Mouse (Mus musculus) lung, postnatal 0 days (tissue): Measurements from ENCODE around the gene Rps17. TPM values are rescaled to one million over a fixed set of nuclear protein-coding genes. Genes with fewer than 3 reads are reported as not detected.

Experiments used
- ATAC-seq: fragments of 200-750 bp; cut with Nextera tagmentation; 2 replicates; pipeline ENCODE4 v1.8.0; 2017; ENCODE audit warnings: moderate library complexity
- DNase-seq: peaks from one replicate; pipeline ENCODE4 v3.0.0-alpha.2; 2016; ENCODE audit warnings: low spot score
- H3K27ac ChIP-seq: fragments of 300-500 bp; sonication (generic); 2 replicates; pipeline ENCODE4 v1.5.1; 2014; ENCODE audit warnings: antibody characterized with exemption, mild to moderate bottlenecking, low read length, mixed read lengths
- H3K27me3 ChIP-seq: fragments of 300-500 bp; sonication (generic); replicated peaks from 2 replicates; pipeline ENCODE4 v1.6.1; 2014; ENCODE audit warnings: low read length, mixed read lengths; ENCODE audit not compliant: insufficient read depth
- H3K36me3 ChIP-seq: fragments of 300-500 bp; sonication (generic); 2 replicates; pipeline ENCODE4 v1.6.1; 2014; ENCODE audit warnings: low read length, mixed read lengths; ENCODE audit not compliant: insufficient read depth
- H3K4me1 ChIP-seq: fragments of 300-500 bp; sonication (generic); 2 replicates; pipeline ENCODE4 v1.6.1; 2014; ENCODE audit warnings: antibody characterized with exemption, low read depth, low read length, mixed read lengths; ENCODE audit not compliant: insufficient read depth
- H3K4me2 ChIP-seq: fragments of 300-500 bp; sonication (generic); replicated peaks from 2 replicates; pipeline ENCODE4 v1.6.1; 2014; ENCODE audit warnings: low read depth, mild to moderate bottlenecking, low read length, moderate library complexity, mixed read lengths
- H3K4me3 ChIP-seq: fragments of 300-500 bp; sonication (generic); 2 replicates; pipeline ENCODE4 v1.5.1; 2014; ENCODE audit warnings: low read depth, low read length
- H3K9ac ChIP-seq: fragments of 300-500 bp; sonication (generic); replicated peaks from 2 replicates; pipeline ENCODE4 v1.6.1; 2014; ENCODE audit warnings: low read depth, mild to moderate bottlenecking
- H3K9me3 ChIP-seq: fragments of 300-500 bp; sonication (generic); 2 replicates; pipeline ENCODE4 v1.6.1; 2016; ENCODE audit warnings: low read length, mixed read lengths
- CTCF ChIP-seq: IDR thresholded peaks from 2 replicates; pipeline ENCODE4 v1.5.1; 2016; ENCODE audit warnings: antibody characterized with exemption, mild to moderate bottlenecking
- EP300 ChIP-seq: IDR thresholded peaks from 2 replicates; pipeline ENCODE4 v1.6.1; 2016; ENCODE audit warnings: antibody characterized with exemption, mild to moderate bottlenecking, control low read depth
- WGBS: fragments of 180-500 bp; shearing (Covaris S2); extraction: QIAGEN DNeasy Blood & Tissue Kit; methylation state at CpG from one replicate; pipeline ENCODE4 v1.1.7; 2014; 5-methylcytosine and 5-hydroxymethylcytosine counted together
- polyA plus RNA-seq: library from polyadenylated mRNA; unstranded; fragments of >200 nt; fragmentation: Nextera tagmentation; extraction: Ambion mirVana; gene quantifications from 2 replicates; pipeline ENCODE4 v1.2.1, GENCODE M21; 2015

The Rps17 gene
- polyA plus RNA-seq, 1 experiment from 2014 or later = 899 TPM

DNA sequence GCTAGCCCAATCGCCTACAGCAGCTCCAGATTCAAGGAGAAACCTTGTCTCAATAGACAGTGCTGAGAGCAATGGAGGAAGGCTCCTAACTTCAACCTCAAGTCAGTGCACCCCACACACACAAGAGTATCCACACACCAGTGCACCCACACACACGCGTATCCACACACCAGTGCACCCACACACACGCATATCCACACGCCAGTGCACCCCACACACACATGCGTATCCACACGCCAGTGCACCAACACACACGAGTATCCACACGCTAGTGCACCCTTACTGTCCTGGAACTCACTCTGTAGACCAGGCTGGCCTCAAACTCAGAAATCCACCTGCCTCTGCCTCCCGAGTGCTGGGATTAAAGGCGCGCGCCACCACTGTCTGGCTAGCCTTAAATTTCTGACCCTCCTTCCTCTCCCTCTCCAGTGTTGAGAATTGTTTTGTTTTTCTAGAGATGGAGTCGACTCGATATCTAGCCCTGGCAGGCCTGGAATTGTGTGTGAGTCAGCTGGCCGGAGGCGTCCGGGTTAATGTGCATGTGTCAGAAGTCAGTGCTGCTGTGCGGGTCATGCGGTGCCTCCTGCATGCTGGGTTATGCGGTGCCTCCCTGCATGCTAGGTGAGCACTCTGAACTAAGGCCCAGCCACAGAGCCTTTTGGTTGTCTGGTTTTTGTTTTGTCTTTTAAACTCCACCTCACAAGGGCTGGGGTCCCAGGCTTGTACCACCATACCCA lies 7.1 kb downstream of the Rps17 start:
- no peak for ATAC-seq
- H3K4me1 ChIP-seq = no peaks in the 10 kb centered on the region
- H3K27ac ChIP-seq = no peak overlapping the region
- H3K4me2 ChIP-seq = no peak overlapping the region
- no peak for TF ChIP-seq CTCF
- TF ChIP-seq EP300 = no peak
- WGBS = 92% methylated on average over 21 of the region's 21 CpGs
- no peak overlapping the region for H3K4me3 ChIP-seq
- DNase-seq = no peak
- H3K9ac ChIP-seq = no peak overlapping the region
- H3K36me3 ChIP-seq = peaks cover 21% of the 10 kb centered on the region
- no peaks in the 10 kb centered on the region for H3K27me3 ChIP-seq
- no peaks in the 10 kb centered on the region for H3K9me3 ChIP-seq

DNA sequence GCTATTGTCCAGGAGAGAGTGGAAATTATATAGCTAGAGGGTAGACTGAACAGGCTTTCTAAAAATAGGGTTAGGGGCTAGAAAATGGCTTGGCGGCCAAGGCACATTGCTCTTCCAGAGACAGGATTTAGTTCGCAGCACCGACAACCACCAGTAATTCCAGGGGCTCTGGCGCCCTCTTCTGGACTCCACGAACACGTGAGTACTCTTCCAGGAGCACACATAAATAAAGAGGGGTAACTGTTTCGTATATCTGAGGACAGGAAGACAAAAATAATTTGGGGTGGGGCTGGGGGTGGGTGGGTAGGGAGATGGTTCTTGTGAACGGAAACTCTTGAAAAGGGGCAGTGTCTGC lies 8.6 kb downstream of the Rps17 start:
- no peak for TF ChIP-seq EP300
- TF ChIP-seq CTCF = peak; percentile 70
- Histone ChIP-seq H3K4me1 (no peaks in the 10 kb centered on the region), H3K9ac (no peak overlapping the region), H3K4me3 (no peak overlapping the region), H3K36me3 (peaks cover 14% of the 10 kb centered on the region; the same call in 1 of the 2 replicates), H3K9me3 (no peaks in the 10 kb centered on the region), H3K4me2 (no peak overlapping the region), H3K27me3 (no peaks in the 10 kb centered on the region), H3K27ac (peak overlapping the region; percentile 73)
- WGBS = 27% methylated on average over 8 of the region's 8 CpGs
- peak; percentile 61 for DNase-seq
- ATAC-seq = peak; percentile 42

DNA sequence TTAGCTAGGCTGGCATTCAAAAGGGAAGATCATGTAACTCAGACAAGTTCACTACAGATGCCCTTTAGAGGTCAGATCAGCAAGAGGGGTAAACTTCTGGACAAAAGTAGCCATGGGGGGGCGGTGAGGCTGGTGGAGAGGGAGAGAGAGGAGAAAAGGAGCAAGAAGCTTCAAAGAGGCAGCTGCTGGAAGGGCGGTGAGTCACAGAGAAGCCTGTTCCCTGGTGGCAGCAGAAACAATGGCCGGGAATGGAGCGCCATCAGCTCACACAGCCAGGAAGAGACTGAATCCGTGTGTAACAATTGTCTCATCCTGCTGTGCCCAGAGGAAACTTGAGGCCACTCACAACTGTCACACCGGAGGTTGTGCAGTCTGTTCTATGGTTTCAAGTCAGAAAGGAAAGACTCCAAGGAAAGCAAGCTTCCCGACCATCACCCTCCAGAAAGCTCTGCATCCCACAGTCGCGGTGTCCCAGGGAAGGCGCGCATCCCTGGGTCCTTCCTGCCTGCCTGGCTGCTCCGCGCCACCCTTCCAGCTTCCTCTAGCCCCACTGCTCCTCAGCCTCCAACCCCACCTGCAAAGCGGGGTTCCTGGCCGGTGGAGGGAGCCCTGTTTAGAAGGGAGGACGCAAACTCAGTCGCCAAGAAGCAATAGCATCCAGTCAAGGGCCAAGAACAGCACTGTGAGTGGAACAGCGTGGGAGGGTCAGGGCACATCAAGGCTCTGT lies 9.2 kb downstream of the Rps17 start:
- Histone ChIP-seq H3K4me2 (0 out of 2 replicates have a peak overlapping the region, but pooled peaks have one; percentile 19), H3K4me1 (no peaks in the 10 kb centered on the region), H3K4me3 (no peak overlapping the region), H3K27ac (peak overlapping the region; percentile 73), H3K27me3 (no peaks in the 10 kb centered on the region), H3K9me3 (no peaks in the 10 kb centered on the region), H3K36me3 (peaks cover 14% of the 10 kb centered on the region; the same call in 1 of the 2 replicates), H3K9ac (no peak overlapping the region)
- WGBS = 63% methylated on average over 18 of the region's 18 CpGs
- peak; percentile 86 for ATAC-seq
- peak; percentile 37 for TF ChIP-seq CTCF
- TF ChIP-seq EP300 = no peak
- peak; percentile 63 for DNase-seq

DNA sequence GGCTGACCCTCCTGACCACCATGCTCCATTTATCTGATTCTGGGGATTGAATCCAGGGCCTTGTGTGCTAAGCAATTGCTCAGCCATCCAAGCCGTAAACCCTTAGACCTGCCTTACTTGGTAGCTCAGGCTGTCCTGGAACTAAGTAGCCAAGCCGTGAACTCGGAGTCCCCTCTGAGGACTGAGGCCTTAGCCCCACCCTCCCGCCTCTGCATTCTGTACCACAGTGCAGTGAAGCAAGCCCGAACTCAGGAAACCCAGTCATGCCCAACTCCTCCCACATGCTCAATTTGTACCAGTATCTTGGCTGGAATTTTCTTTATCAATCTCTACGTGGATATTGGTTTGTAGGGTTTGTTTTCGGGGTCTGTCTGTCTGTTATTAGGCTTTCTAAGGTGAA lies 13.2 kb downstream of the Rps17 start:
- Histone ChIP-seq H3K27ac (no peak overlapping the region), H3K36me3 (peaks cover 7% of the 10 kb centered on the region; the same call in 1 of the 2 replicates), H3K4me3 (no peak overlapping the region), H3K4me2 (no peak overlapping the region), H3K4me1 (no peaks in the 10 kb centered on the region), H3K9ac (no peak overlapping the region), H3K27me3 (no peaks in the 10 kb centered on the region), H3K9me3 (no peaks in the 10 kb centered on the region)
- 83% methylated on average over 7 of the region's 7 CpGs for WGBS
- ATAC-seq = no peak
- TF ChIP-seq CTCF = no peak
- TF ChIP-seq EP300 = no peak
- DNase-seq = no peak

DNA sequence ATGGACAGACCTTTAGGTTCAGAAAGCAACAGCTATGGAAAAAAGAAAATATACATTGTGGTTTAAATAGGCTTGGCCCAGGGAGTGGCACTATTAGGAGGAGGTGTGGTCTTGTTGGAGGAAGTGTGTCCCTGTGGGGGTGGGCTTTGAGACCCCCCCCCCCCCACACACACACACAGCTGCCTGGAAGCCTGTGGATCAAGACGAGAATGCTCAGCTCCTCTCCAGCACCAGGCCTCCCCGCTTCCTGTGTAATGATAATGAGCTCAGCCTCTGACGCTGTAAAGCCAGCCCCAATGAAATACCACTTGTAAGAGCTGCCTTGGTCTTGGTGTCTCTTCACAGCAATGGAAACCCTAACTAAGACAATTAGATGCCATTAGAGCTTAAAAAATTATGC lies 14.3 kb downstream of the Rps17 start:
- Histone ChIP-seq H3K27me3 (no peaks in the 10 kb centered on the region), H3K36me3 (peaks cover 7% of the 10 kb centered on the region; the same call in 1 of the 2 replicates), H3K9me3 (no peaks in the 10 kb centered on the region), H3K4me3 (no peak overlapping the region), H3K4me2 (no peak overlapping the region), H3K27ac (no peak overlapping the region), H3K9ac (no peak overlapping the region), H3K4me1 (no peaks in the 10 kb centered on the region)
- DNase-seq = no peak
- no peak for ATAC-seq
- 39% methylated on average over 3 of the region's 3 CpGs for WGBS
- TF ChIP-seq EP300 (no peak), CTCF (no peak)

DNA sequence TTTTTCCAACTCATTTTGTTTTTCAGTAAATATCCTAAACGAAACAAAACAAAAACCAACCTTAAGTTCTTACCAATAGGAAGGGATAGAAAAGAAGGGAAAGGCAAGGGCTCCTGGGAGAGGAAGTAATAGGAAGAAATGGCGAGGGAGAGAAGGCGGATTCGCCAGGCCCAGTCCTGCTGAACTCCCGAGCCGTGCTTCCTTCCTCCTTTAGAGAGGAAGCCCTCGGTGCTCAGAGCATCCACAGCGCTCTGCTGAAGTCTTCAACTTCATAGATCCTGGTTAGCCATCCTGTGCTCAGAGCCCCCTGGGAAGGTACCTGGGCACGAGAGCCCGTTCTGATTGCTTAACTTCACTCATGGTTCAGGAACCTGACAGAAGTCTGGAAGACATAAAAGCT lies 17.4 kb downstream of the Rps17 start:
- no peak overlapping the region for H3K4me3 ChIP-seq
- no peak for TF ChIP-seq EP300
- no peak for TF ChIP-seq CTCF
- DNase-seq = no peak
- no peak overlapping the region for H3K9ac ChIP-seq
- H3K9me3 ChIP-seq = no peaks in the 10 kb centered on the region
- H3K4me1 ChIP-seq = no peaks in the 10 kb centered on the region
- no peaks in the 10 kb centered on the region for H3K27me3 ChIP-seq
- no peak for ATAC-seq
- WGBS = 77% methylated on average over 10 of the region's 10 CpGs
- no peaks in the 10 kb centered on the region for H3K36me3 ChIP-seq
- no peak overlapping the region for H3K4me2 ChIP-seq
- no peak overlapping the region for H3K27ac ChIP-seq
